Mouse (Mus musculus): ENCODE measurements around the gene Rce1.
"Not testable (repeated sequence)": the region's sequence is repeated elsewhere in the genome, so short reads cannot be mapped to it uniquely, and the experiment has no call there.

The Rce1 gene

DNA sequence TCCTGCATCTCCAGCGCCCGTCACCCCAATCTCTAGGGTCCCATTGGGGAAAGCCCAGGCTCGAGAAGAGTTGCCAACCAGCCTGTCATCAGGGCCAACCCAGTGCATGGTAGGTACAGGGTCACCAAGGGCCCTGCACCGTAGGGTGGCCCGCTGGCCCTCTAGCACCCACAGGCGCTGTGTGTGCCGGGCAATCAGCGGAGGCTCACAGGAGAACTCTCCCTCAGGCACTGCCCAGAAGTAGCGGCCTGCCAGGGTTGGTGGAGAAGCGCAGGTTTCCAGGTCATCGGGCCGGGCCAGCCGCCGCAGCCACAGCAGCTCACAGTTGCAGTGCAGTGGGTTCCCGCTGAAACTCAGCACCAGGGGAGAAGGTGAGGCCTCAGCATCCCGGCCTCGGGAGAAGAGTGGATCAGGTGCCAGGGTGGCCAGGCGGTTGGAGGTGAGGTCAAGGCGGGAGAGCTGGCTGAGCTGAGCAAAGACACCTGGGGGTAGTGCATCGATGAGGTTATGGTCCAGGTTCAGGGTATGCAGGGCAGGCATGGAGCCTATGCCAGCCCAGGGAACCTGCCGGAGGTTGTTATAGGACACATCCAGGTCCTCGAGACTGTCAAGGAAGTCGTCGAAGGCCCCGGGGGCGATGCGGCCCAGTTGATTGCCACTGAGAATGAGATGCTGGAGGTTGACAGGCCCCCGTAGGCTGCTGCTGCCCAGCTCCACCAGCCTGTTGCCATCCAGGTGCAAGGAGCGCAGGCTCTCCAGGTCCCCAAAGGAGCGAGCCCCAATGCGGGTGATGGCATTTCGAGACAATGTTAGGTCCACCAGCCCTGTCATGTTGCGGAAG, 11.8 kb downstream of the Rce1 start:
- no peak for DNase-seq (ENCODE audit: low read depth, low spot score)

DNA sequence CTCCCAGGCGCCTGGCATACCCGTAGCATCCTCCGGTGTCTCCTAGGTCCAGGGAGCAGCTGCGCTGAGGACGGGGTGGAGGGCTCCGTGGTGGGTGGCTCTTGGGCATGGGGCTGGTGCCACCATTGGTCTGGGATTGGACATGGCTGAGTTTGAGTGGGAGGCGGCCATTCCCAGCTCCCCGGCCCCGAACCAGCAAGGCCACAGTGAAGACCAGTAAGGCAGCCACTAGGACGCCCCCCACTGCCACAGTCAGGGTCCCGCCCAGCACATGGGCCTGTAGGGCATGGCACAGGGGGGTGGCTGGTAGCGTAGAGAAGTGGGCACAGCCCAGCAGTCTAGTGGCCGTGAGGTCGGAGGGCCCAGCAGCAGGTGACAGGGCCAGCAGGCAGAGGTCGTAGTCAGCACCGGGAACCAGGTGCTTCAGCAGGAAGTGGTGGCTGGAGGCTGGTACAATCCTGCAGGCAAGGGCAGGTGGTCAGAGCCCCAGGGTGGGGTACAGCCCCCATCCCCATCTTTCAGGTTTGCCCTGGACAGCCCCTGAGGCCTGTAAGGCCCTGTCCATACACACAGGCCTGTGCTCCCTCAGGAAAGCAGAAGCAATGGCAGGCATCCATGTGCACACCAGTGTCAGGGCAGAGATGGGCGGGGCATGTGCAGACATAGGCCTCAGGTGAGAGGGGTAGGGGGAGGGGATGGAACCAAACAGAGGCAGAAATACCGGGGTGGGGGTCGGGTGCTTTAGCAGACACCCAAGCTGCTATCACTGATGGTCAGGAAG, 13.1 kb downstream of the Rce1 start:
- no peak for DNase-seq (ENCODE audit: low read depth, low spot score)

DNA sequence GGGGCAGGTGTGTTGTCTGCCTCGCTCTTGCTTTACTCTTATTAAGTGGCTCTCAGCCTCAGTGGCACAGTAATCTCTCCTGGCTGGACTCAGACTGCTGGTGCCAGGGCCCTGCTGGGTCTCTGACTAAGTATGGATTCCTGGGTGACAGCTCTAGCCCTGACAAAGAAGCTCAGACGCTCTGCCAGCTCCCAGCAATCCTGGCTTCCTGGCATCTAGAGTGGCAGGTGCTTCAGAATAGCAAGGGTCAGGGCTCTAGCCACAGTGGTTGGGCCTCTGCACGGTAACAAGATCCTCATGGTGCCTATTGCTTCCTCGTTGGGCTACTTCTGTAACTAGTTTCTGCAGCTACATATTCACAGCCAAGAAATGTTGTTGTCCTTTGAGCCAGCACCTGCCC, 15.3 kb downstream of the Rce1 start:
- DNase-seq (ENCODE audit: low read depth, low spot score): no peak

DNA sequence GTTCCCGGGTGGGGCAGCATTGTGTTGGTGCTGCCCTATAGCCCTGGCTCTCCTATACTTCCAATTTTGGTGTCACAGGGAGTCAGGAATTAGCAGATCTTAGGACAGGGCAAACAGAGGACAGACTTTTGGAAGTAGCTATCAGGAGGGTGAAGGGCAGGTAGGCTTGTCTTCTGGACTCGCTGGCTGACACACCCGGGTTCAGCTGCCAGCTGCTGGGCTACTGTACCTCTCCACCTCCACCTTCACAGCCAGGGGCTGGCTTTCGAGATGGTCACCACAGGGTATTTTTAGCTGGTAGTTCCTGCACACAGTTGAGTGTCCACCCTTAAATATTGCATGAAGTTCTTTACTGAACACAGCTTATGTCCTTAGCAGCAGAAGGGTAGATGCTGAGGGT, 16.9 kb downstream of the Rce1 start:
- no peak for DNase-seq (ENCODE audit: low read depth, low spot score)

DNA sequence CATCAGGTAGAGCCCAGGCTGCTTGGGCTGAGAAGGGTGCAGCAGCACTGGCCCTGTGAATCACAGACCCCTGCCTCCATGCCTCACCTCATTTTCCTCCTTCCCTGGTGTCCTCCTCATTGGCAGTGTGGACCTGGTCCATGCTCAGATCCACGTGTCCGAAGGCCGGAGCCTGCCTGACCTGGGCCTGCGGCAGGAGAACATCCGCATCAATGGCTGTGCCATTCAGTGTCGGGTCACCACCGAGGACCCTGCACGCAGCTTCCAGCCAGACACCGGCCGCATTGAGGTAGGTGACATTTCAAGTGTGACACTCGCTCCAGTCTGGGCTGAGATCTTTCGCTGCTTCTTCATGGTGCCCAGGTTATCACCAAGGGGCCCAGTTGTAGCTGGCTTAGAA, 18.0 kb downstream of the Rce1 start:
- no peak for DNase-seq (ENCODE audit: low read depth, low spot score)

DNA sequence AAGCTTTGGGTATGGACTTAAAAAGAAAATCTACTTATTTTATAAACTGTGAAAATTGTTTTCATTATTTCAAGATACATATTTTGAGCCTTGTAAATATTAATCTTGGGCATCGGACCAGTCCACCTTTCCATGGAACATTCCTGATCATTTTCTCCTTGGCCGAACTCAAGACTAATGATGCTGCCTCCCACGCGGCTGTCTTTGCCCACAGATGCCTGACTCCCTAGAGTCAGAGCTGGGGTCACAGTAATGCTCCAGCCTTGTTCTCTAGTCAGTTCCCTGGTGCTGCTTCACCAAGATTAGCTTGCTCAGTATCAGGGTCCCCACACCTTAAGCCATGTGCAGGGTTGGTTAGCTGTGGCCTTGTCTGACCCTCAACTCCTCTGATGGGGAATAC, 19.8 kb downstream of the Rce1 start:
- DNase-seq (ENCODE audit: low read depth, low spot score): no peak

DNA sequence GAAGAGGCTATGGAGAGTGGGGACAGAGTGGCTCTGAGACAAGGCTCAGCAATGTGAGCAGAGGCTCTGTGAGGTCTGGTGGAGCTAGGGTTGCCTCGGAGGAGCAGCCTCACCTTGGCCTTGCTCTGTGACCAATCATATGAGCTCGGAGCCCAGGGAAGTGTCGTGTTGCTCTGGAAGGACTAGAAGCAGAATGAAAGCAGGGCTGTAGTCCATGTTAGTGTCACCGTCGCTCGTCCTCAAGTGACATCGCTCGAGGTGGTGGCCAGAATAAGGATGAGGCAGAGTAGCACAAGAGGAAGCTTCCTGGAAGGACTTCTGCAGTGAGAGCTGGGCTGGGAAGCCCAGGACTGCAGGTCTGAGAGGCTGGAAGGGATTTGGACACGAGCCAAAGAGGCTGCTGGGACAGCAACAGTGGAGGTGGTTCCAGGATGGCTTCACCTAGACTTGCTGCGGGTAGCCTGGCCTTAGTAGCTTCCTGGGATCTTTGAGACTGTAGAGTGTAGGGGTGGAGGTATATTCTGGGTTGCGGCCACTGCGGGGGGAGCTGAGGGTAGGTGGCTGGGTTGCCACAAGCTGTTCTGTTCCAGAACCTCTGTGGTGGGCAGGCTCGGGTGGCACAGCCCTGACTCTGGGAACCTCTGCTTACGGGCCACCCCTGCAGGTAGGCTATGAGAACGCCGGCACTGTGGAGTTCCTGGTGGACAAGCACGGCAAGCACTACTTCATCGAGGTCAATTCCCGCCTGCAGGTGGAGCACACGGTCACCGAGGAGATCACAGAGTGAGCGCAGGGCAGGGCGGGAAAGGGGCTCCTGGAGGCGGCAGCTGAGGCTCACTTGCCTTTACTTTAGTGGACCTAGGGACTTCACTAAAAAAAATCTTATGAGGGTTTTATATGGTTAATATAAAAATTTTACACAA, 21.4 kb downstream of the Rce1 start:
- no peak for DNase-seq (ENCODE audit: low read depth, low spot score)

DNA sequence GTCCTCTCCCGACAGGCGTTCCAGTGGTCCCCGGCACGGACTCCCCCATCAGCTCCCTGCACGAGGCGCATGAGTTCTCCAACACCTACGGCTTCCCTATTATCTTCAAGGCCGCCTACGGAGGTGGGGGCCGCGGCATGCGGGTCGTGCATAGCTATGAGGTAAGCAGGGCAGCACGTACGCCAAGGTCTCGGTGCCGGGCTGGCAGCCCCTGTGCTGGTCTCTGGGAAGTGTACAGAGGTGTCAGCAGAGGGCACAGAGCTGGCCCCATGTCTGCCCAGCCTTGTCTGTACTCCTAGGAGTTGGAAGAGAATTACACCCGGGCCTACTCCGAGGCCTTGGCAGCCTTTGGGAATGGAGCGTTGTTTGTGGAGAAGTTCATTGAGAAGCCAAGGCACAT, 23.0 kb downstream of the Rce1 start:
- no peak for DNase-seq (ENCODE audit: low read depth, low spot score)

DNA sequence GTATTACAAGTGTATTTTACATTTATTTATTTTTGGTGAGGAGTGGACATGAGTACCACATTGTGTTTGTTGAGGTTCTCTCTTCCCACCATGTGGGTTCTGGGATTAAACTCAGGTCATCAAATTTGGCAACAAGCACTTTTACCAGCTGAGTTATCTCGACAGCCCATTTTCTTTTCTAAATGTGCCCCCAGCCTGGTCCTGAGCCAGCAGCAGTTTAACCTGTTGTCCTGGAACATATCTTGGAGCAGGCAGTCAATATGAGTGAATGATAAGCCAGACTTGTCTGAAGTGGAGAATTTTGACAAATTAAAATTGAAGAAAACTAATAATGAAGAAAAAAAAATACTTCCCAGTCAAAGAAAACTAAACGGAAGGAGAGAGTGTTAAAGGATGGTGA, 29.4 kb downstream of the Rce1 start:
- DNase-seq (ENCODE audit: low read depth, low spot score): no peak

DNA sequence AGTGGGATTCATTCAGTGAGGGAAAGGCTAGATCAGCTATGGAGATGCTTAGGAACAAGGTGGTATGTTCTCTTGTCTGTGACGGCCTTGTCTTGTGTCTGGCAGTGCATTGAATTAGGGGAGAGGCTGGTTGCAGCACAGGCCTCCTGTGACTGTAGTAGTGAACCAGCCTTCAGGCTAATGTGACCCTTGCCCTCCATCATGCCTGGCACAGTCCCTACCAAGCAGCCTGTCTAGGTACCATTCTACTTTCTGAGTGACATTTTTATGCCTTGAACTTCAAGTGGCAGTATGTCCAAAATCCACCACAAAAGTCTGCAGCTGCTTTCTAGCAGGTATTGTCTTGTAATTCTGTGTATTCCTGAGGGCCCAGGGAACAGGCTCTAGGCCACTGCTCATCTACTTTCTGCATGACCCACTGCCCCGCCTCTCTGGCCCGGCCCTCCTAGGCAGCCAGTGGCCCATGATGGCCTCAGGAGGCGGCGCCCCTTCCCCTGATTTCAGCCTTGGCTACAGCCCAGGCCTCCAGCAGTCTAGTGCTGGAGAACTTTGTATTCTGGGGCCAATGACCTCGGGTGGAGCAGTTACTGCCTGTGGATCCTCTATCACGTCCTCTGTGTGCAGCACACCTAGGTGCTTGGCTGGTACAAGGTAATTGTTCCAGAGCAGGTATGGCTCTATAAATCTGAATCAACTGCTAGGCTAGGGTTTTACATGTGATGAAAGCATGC, 31.5 kb downstream of the Rce1 start:
- no peak for DNase-seq (ENCODE audit: low read depth, low spot score)

DNA sequence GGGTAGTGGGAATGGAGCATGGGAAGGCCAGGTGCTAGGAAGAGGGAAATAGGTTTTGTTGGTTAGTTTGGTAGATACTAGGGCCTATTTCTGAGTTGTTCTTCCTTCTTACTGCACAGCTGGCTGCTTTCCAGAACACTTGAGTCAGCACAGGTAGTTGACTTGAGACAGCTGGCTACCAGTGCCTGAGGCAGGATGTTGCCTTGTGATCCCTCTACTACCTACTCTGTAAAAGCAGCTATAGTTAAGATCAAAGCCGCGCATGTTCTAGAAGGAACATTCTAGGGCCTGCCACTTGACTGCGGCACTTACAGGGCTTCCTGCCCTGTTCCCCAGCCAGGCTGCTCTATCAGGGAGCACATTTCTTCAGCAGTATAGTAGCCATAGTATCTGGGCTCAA, 35.4 kb downstream of the Rce1 start:
- no peak for DNase-seq (ENCODE audit: low read depth, low spot score)

DNA sequence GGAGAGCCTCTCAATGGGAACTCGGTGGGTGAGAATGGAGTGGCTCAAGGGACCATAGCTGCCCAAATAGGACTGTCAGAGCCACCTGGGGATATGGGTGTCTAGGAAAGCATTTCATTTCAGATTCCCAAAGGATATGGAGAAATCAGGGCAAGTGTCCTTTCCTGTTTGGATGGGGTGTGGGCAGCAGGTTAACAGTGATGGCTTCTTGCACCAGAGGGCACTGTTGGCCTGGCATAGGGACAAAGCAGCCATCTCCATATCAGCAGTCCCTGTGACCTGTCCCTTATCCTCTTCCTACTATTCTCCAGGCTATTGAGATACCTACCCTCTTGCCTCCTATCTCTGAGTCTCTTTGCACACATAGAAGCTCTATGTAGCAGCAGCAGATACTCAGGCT, 36.4 kb downstream of the Rce1 start:
- no peak for DNase-seq (ENCODE audit: low read depth, low spot score)

DNA sequence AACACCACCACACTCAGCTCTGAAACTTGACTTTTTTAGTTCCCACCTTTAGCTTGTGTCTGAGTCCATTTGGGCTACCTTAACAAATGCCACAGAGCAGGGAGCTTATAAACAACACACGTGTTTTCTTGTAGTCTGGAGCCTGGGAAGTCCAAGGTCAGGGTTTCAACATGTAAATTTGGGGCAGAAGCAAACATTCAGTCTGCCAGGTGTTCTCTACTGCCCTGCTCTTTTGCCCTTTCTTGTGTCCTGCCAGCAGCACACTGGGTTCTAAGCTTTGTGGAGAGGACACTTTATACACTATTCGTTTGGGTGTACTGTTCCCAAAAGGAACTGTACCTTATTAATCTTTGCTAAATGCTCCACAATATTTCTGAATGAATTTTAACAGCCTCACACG, 37.0 kb downstream of the Rce1 start:
- no peak for DNase-seq (ENCODE audit: low read depth, low spot score)

DNA sequence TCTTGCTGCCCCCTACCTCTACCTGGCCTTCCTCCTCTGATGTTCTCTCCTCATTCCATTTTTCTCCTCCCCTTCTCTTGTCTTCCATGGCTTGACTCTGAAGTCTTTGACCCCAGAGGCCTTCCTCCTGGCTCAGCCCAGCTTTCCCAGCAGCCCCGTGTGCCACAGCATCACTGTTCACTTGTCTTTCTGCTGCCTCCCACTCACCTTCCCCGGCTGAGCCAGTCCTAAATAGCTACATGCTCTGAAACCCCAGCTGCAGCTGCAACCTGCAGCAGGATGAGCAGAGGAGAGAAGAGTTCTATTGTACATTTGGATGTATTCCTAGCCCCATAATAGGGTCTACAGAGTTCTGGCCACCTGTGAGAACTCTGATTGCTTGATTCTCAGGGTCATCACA, 38.0 kb downstream of the Rce1 start:
- no peak for DNase-seq (ENCODE audit: low read depth, low spot score)

DNA sequence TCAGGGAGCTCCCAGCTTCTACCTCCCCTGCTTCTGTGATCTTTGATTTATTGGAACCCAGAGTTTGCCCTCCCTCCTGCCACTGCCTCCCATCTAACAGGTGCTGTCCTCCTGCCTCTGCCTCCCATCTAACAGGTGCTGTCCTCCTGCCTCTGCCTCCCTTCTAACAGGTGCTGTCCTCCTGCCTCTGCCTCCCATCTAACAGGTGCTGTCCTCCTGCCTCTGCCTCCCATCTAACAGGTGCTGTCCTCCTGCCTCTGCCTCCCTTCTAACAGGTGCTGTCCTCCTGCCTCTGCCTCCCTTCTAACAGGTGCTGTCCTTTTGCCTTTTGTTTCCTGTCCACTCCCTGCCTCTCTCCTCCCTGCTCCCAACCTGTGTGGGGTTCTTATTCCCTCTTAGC, 38.7 kb downstream of the Rce1 start:
- DNase-seq (ENCODE audit: low read depth, low spot score): not testable (repeated sequence)

DNA sequence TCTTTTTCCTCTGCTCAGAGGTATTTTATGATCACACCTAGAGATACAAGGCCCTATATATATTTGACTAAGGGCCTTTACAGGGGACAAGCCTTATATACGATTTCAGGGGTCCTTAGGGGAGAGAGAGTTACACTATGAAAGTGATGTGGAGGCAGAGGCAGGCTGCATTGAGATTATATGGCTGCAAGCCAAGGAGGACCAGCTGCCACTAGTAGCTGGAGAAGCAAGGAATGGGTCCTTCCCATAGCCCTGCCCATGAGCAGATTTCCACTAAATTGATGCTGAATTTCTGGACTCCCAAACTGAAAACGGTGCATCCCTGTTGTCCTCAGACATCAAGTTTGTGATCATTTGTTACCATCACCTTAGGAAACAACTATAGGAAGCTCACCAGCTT, 41.6 kb downstream of the Rce1 start:
- no peak for DNase-seq (ENCODE audit: low read depth, low spot score)

DNA sequence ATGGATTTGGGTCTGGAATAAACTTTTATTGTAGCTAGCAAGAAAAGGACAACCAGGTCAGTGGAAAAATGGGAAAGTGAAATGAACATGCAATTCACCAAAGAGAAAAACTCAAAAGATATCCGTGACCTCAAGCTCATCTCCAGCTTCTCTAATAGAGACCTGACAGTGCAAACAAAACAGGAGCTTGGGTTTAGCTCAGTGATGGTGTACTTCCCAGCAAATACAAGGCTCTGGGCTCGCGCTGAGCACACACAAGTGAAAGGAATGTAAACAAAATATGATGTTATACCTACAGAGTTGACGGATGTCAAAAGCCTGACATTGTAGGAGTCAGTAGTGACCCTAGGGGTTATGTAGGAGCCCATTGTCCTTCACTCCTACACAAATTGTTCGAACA, 46.1 kb downstream of the Rce1 start:
- no peak for DNase-seq (ENCODE audit: low read depth, low spot score)

DNA sequence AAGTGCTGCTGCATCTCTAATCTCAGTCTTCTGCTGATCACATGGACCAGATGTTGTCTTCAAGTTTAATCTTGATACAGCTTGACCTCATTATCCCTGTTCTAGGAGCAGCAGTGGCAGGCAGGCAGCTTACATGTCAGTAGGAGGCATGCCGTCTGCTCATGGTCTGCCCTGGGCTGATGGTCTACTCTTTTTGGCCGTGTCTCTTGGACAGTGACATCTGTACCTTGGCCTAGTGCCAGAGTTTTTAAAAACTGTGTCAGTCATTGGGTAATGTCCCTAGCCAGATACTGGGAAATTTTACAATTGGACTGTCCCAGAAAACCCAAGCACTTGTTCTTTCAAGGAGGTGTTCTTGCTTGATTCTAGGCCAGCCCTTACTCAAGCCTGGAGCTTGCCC, 46.6 kb downstream of the Rce1 start:
- DNase-seq (ENCODE audit: low read depth, low spot score): no peak

DNA sequence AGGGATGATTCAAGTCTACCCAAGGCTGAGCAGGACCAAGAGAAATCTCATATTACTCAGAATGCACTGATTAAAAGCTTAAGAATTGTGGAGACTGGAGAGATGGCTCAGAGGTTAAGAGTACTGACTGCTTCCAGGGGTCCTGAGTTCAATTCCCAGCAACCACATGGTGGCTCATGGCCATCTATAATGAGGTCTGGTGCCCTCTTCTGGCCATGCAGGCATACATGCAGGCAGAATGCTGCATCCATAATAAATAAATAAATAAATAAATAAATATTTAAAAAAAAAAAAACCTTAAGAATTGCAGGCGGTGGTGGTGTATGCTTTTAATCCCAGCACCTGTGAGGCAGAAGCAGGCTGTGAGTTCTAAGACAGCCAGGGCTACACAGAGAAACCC, 52.2 kb downstream of the Rce1 start:
- no peak for DNase-seq (ENCODE audit: low read depth, low spot score)
